Mouse (Mus musculus) limb, embryonic 13.5 days (tissue): ENCODE data around the gene Wdfy4. TPM values are rescaled to one million over a fixed set of nuclear protein-coding genes. Genes with fewer than 3 reads are reported as not detected.
A peak's percentile ranks its signal among the peaks of the same experiment; 100 is the strongest.

Source experiments
- ATAC-seq: fragments of 200-750 bp; cut with Nextera tagmentation; 2 replicates; pipeline ENCODE4 v1.8.0; 2017; ENCODE audit warnings: low read depth, moderate number of reproducible peaks, moderate TSS enrichment; ENCODE audit not compliant: low FRiP score
- H3K27ac ChIP-seq: fragments of 300-500 bp; sonication (generic); 2 replicates; pipeline ENCODE4 v1.5.1; 2015; ENCODE audit warnings: inconsistent platforms, mild to moderate bottlenecking, moderate library complexity
- H3K27me3 ChIP-seq: fragments of 300-500 bp; sonication (generic); 2 replicates; pipeline ENCODE4 v1.6.1; 2015; ENCODE audit warnings: mild to moderate bottlenecking, inconsistent platforms
- H3K36me3 ChIP-seq: fragments of 300-500 bp; sonication (generic); 2 replicates; pipeline ENCODE4 v1.6.1; 2015; ENCODE audit warnings: inconsistent platforms, mild to moderate bottlenecking, moderate library complexity
- H3K4me1 ChIP-seq: fragments of 300-500 bp; sonication (generic); 2 replicates; pipeline ENCODE4 v1.6.1; 2015; ENCODE audit warnings: inconsistent platforms
- H3K4me2 ChIP-seq: fragments of 300-500 bp; sonication (generic); replicated peaks from 2 replicates; pipeline ENCODE4 v1.6.1; 2015; ENCODE audit warnings: inconsistent platforms, mild to moderate bottlenecking, moderate library complexity
- H3K4me3 ChIP-seq: fragments of 300-500 bp; sonication (generic); 2 replicates; pipeline ENCODE4 v1.5.1; 2015; ENCODE audit warnings: moderate library complexity, mild to moderate bottlenecking, inconsistent platforms
- H3K9ac ChIP-seq: fragments of 300-500 bp; sonication (generic); 2 replicates; pipeline ENCODE4 v1.6.1; 2015; ENCODE audit warnings: mild to moderate bottlenecking, inconsistent platforms
- H3K9me3 ChIP-seq: fragments of 300-500 bp; sonication (generic); 2 replicates; pipeline ENCODE4 v1.6.1; 2016; ENCODE audit warnings: inconsistent platforms
- WGBS: fragments of 180-500 bp; shearing (Covaris S2); methylation state at CpG from one replicate; pipeline ENCODE4 v1.1.7; 2015; 5-methylcytosine and 5-hydroxymethylcytosine counted together
- polyA plus RNA-seq: library from polyadenylated mRNA; unstranded; fragments of >200 nt; fragmentation: Nextera tagmentation; extraction: Ambion mirVana; gene quantifications from 2 replicates; pipeline ENCODE4 v1.2.1, GENCODE M21; 2015

Wdfy4 gene
- polyA plus RNA-seq, 1 experiment from 2014 or later: 0.23 TPM

- no peak overlapping the region for H3K4me3 ChIP-seq
- H3K36me3 ChIP-seq: no peaks in the 10 kb centered on the region
- no peak overlapping the region for H3K9ac ChIP-seq
- H3K4me1 ChIP-seq: peaks cover 14% of the 10 kb centered on the region
- H3K4me2 ChIP-seq: peak overlapping the region; percentile 34
- no peak overlapping the region for H3K27ac ChIP-seq
- H3K9me3 ChIP-seq: no peaks in the 10 kb centered on the region
- 0 out of 2 replicates have a peak, but pooled peaks cover 2% of the 10 kb centered on the region for H3K27me3 ChIP-seq
- ATAC-seq: peak; percentile 64
- WGBS: 41% methylated on average over 20 of the region's 20 CpGs
Observed at GRCm38 (mm10) chr14:32950312-32951301, 234.7 kb downstream of the Wdfy4 start.

GRCm38 (mm10) chr14:32947512-32947911, 237.8 kb downstream of the Wdfy4 start:
- Histone ChIP-seq H3K36me3 (no peaks in the 10 kb centered on the region), H3K4me3 (no peak overlapping the region), H3K27me3 (0 out of 2 replicates have a peak, but pooled peaks cover 9% of the 10 kb centered on the region), H3K27ac (no peak overlapping the region), H3K4me2 (no peak overlapping the region), H3K9ac (no peak overlapping the region), H3K9me3 (no peaks in the 10 kb centered on the region), H3K4me1 (peaks cover 14% of the 10 kb centered on the region)
- no peak for ATAC-seq
- WGBS: 90% methylated on average over 2 of the region's 2 CpGs

- Histone ChIP-seq H3K36me3 (no peaks in the 10 kb centered on the region), H3K4me2 (no peak overlapping the region)
- WGBS: 77% methylated on average over 5 of the region's 5 CpGs
Observed at GRCm38 (mm10) chr14:32939217-32939616, 246.1 kb downstream of the Wdfy4 start.

GRCm38 (mm10) chr14:32934064-32934463, 251.2 kb downstream of the Wdfy4 start:
- ATAC-seq: no peak
- Histone ChIP-seq H3K4me3 (no peak overlapping the region), H3K9ac (no peak overlapping the region), H3K36me3 (no peaks in the 10 kb centered on the region), H3K4me1 (no peaks in the 10 kb centered on the region), H3K27me3 (peaks cover 2% of the 10 kb centered on the region; the same call in 1 of the 2 replicates), H3K4me2 (no peak overlapping the region), H3K27ac (no peak overlapping the region), H3K9me3 (no peaks in the 10 kb centered on the region)
- WGBS: 73% methylated on average over 6 of the region's 6 CpGs

More at GRCm38 (mm10) chr14:32939217-32939616, 246.1 kb downstream of the Wdfy4 start:
- no peak for ATAC-seq
- peaks cover 24% of the 10 kb centered on the region for H3K27me3 ChIP-seq
- no peak overlapping the region for H3K27ac ChIP-seq
- H3K9ac ChIP-seq: no peak overlapping the region
- H3K9me3 ChIP-seq: no peaks in the 10 kb centered on the region
- no peaks in the 10 kb centered on the region for H3K4me1 ChIP-seq
- H3K4me3 ChIP-seq: no peak overlapping the region

- no peak overlapping the region for H3K27ac ChIP-seq
- H3K4me1 ChIP-seq: no peaks in the 10 kb centered on the region
- no peak for ATAC-seq
- H3K4me2 ChIP-seq: no peak overlapping the region
- no peaks in the 10 kb centered on the region for H3K27me3 ChIP-seq
- H3K36me3 ChIP-seq: no peaks in the 10 kb centered on the region
- H3K9ac ChIP-seq: no peak overlapping the region
- no peaks in the 10 kb centered on the region for H3K9me3 ChIP-seq
- WGBS: 73% methylated on average over 8 of the region's 8 CpGs
- no peak overlapping the region for H3K4me3 ChIP-seq
Observed at GRCm38 (mm10) chr14:32932220-32932619, 253.1 kb downstream of the Wdfy4 start.

GRCm38 (mm10) chr14:32931709-32932108, 253.6 kb downstream of the Wdfy4 start:
- ATAC-seq: no peak
- Histone ChIP-seq H3K9ac (no peak overlapping the region), H3K4me2 (no peak overlapping the region), H3K9me3 (no peaks in the 10 kb centered on the region), H3K36me3 (no peaks in the 10 kb centered on the region), H3K4me1 (no peaks in the 10 kb centered on the region), H3K4me3 (no peak overlapping the region), H3K27ac (no peak overlapping the region), H3K27me3 (no peaks in the 10 kb centered on the region)
- 89% methylated on average over 10 of the region's 10 CpGs for WGBS

- ATAC-seq: no peak
- no peak overlapping the region for H3K9ac ChIP-seq
- WGBS: 81% methylated on average over 9 of the region's 9 CpGs
Observed at GRCm38 (mm10) chr14:32923871-32924270, 261.4 kb downstream of the Wdfy4 start.

GRCm38 (mm10) chr14:32917919-32918318, 267.4 kb downstream of the Wdfy4 start:
- H3K36me3 ChIP-seq: no peaks in the 10 kb centered on the region
- no peak for ATAC-seq
- H3K4me2 ChIP-seq: no peak overlapping the region
- H3K9ac ChIP-seq: no peak overlapping the region
- no peaks in the 10 kb centered on the region for H3K27me3 ChIP-seq
- H3K9me3 ChIP-seq: no peaks in the 10 kb centered on the region
- no peak overlapping the region for H3K4me3 ChIP-seq
- no peak overlapping the region for H3K27ac ChIP-seq
- no peaks in the 10 kb centered on the region for H3K4me1 ChIP-seq
- WGBS: 92% methylated on average over 1 of the region's 1 CpGs

More at GRCm38 (mm10) chr14:32923871-32924270, 261.4 kb downstream of the Wdfy4 start:
- Histone ChIP-seq H3K27me3 (no peaks in the 10 kb centered on the region), H3K36me3 (no peaks in the 10 kb centered on the region), H3K27ac (no peak overlapping the region), H3K4me1 (no peaks in the 10 kb centered on the region), H3K9me3 (no peaks in the 10 kb centered on the region), H3K4me2 (no peak overlapping the region), H3K4me3 (no peak overlapping the region)

GRCm38 (mm10) chr14:32915360-32915759, 269.9 kb downstream of the Wdfy4 start:
- WGBS: 72% methylated on average over 2 of the region's 2 CpGs
- Histone ChIP-seq H3K4me1 (no peaks in the 10 kb centered on the region), H3K36me3 (no peaks in the 10 kb centered on the region), H3K4me2 (no peak overlapping the region), H3K9me3 (no peaks in the 10 kb centered on the region), H3K27me3 (no peaks in the 10 kb centered on the region), H3K4me3 (no peak overlapping the region), H3K27ac (no peak overlapping the region), H3K9ac (no peak overlapping the region)
- no peak for ATAC-seq

GRCm38 (mm10) chr14:32911187-32911586, 274.1 kb downstream of the Wdfy4 start:
- Histone ChIP-seq H3K9ac (no peak overlapping the region), H3K4me1 (no peaks in the 10 kb centered on the region), H3K4me3 (no peak overlapping the region), H3K4me2 (no peak overlapping the region), H3K27ac (no peak overlapping the region), H3K27me3 (no peaks in the 10 kb centered on the region), H3K36me3 (no peaks in the 10 kb centered on the region), H3K9me3 (no peaks in the 10 kb centered on the region)
- 88% methylated on average over 4 of the region's 4 CpGs for WGBS
- no peak for ATAC-seq
